Mouse (Mus musculus): ENCODE measurements around the gene Rnf38.

GRCm38 (mm10) chr4:44224141-44224540 is 9.4 kb downstream of the Rnf38 start:
- TF ChIP-seq CTCF (IDR thresholded peaks at IDR 0.05; ENCODE audit: insufficient read depth, low read length) (no peak), POLR2A (IDR thresholded peaks at IDR 0.05; ENCODE audit: borderline replicate concordance, extremely low read depth, low read depth, low read length) (no peak)
